Mouse (Mus musculus) lung, postnatal 0 days (tissue): ENCODE measurements at regions not wholly inside any gene's neighbourhood (a gene's known extent, or its start where the extent isn't known, plus 50 kb on each side); places are given as distances from the start of the nearest gene placed in this dataset.

Source experiments
- ATAC-seq: fragments of 200-750 bp; cut with Nextera tagmentation; 2 replicates; pipeline ENCODE4 v1.8.0; 2017; ENCODE audit warnings: moderate library complexity
- DNase-seq: peaks from one replicate; pipeline ENCODE4 v3.0.0-alpha.2; 2016; ENCODE audit warnings: low spot score
- H3K27ac ChIP-seq: fragments of 300-500 bp; sonication (generic); 2 replicates; pipeline ENCODE4 v1.5.1; 2014; ENCODE audit warnings: antibody characterized with exemption, mild to moderate bottlenecking, low read length, mixed read lengths
- H3K27me3 ChIP-seq: fragments of 300-500 bp; sonication (generic); replicated peaks from 2 replicates; pipeline ENCODE4 v1.6.1; 2014; ENCODE audit warnings: low read length, mixed read lengths; ENCODE audit not compliant: insufficient read depth
- H3K36me3 ChIP-seq: fragments of 300-500 bp; sonication (generic); 2 replicates; pipeline ENCODE4 v1.6.1; 2014; ENCODE audit warnings: low read length, mixed read lengths; ENCODE audit not compliant: insufficient read depth
- H3K4me1 ChIP-seq: fragments of 300-500 bp; sonication (generic); 2 replicates; pipeline ENCODE4 v1.6.1; 2014; ENCODE audit warnings: antibody characterized with exemption, low read depth, low read length, mixed read lengths; ENCODE audit not compliant: insufficient read depth
- H3K4me2 ChIP-seq: fragments of 300-500 bp; sonication (generic); replicated peaks from 2 replicates; pipeline ENCODE4 v1.6.1; 2014; ENCODE audit warnings: low read depth, mild to moderate bottlenecking, low read length, moderate library complexity, mixed read lengths
- H3K4me3 ChIP-seq: fragments of 300-500 bp; sonication (generic); 2 replicates; pipeline ENCODE4 v1.5.1; 2014; ENCODE audit warnings: low read depth, low read length
- H3K9ac ChIP-seq: fragments of 300-500 bp; sonication (generic); replicated peaks from 2 replicates; pipeline ENCODE4 v1.6.1; 2014; ENCODE audit warnings: low read depth, mild to moderate bottlenecking
- H3K9me3 ChIP-seq: fragments of 300-500 bp; sonication (generic); 2 replicates; pipeline ENCODE4 v1.6.1; 2016; ENCODE audit warnings: low read length, mixed read lengths
- CTCF ChIP-seq: IDR thresholded peaks from 2 replicates; pipeline ENCODE4 v1.5.1; 2016; ENCODE audit warnings: antibody characterized with exemption, mild to moderate bottlenecking
- EP300 ChIP-seq: IDR thresholded peaks from 2 replicates; pipeline ENCODE4 v1.6.1; 2016; ENCODE audit warnings: antibody characterized with exemption, mild to moderate bottlenecking, control low read depth
- WGBS: fragments of 180-500 bp; shearing (Covaris S2); extraction: QIAGEN DNeasy Blood & Tissue Kit; methylation state at CpG from one replicate; pipeline ENCODE4 v1.1.7; 2014; 5-methylcytosine and 5-hydroxymethylcytosine counted together

- no peaks in the 10 kb centered on the region for H3K36me3 ChIP-seq
- ATAC-seq (no peak), DNase-seq (no peak)
- no peak overlapping the region for H3K27ac ChIP-seq
- H3K4me1 ChIP-seq: no peaks in the 10 kb centered on the region
- 68% methylated on average over 5 of the region's 5 CpGs for WGBS
- no peak overlapping the region for H3K4me2 ChIP-seq
- TF ChIP-seq CTCF (no peak), EP300 (no peak)
- no peak overlapping the region for H3K9ac ChIP-seq
- H3K27me3 ChIP-seq: no peaks in the 10 kb centered on the region
- H3K9me3 ChIP-seq: no peaks in the 10 kb centered on the region
- no peak overlapping the region for H3K4me3 ChIP-seq
Observed at GRCm38 (mm10) chr12:13843423-13844080, 308.3 kb downstream of the Fam84a start.

- Histone ChIP-seq H3K27ac (no peak overlapping the region), H3K9me3 (no peaks in the 10 kb centered on the region), H3K9ac (no peak overlapping the region), H3K36me3 (no peaks in the 10 kb centered on the region), H3K4me3 (no peak overlapping the region), H3K4me2 (no peak overlapping the region), H3K4me1 (no peaks in the 10 kb centered on the region), H3K27me3 (no peaks in the 10 kb centered on the region)
- ATAC-seq (no peak), DNase-seq (no peak)
- WGBS: 64% methylated on average over 1 of the region's 1 CpGs
- TF ChIP-seq EP300 (no peak), CTCF (no peak)
Observed at GRCm38 (mm10) chr12:13841238-13841637, 310.6 kb downstream of the Fam84a start.

GRCm38 (mm10) chr12:13834723-13835122 lies 317.1 kb downstream of the Fam84a start:
- DNase-seq (no peak), ATAC-seq (no peak)
- no peaks in the 10 kb centered on the region for H3K27me3 ChIP-seq
- no peaks in the 10 kb centered on the region for H3K9me3 ChIP-seq
- TF ChIP-seq CTCF: no peak
- TF ChIP-seq EP300: no peak
- H3K36me3 ChIP-seq: no peaks in the 10 kb centered on the region
- no peak overlapping the region for H3K9ac ChIP-seq
- H3K27ac ChIP-seq: no peak overlapping the region
- WGBS: 77% methylated on average over 3 of the region's 3 CpGs
- no peak overlapping the region for H3K4me3 ChIP-seq
- H3K4me2 ChIP-seq: no peak overlapping the region
- no peaks in the 10 kb centered on the region for H3K4me1 ChIP-seq

GRCm38 (mm10) chr12:13825899-13826298 lies 326.0 kb downstream of the Fam84a start:
- TF ChIP-seq CTCF: no peak
- no peak for TF ChIP-seq EP300

GRCm38 (mm10) chr12:13815500-13815899 lies 336.4 kb downstream of the Fam84a start:
- Histone ChIP-seq H3K4me3 (no peak overlapping the region), H3K27ac (no peak overlapping the region), H3K36me3 (no peaks in the 10 kb centered on the region), H3K4me1 (no peaks in the 10 kb centered on the region), H3K4me2 (no peak overlapping the region), H3K9me3 (no peaks in the 10 kb centered on the region), H3K9ac (no peak overlapping the region), H3K27me3 (no peaks in the 10 kb centered on the region)
- ATAC-seq (no peak), DNase-seq (no peak)
- WGBS: 32% methylated on average over 2 of the region's 2 CpGs
- TF ChIP-seq CTCF: no peak
- no peak for TF ChIP-seq EP300

More at GRCm38 (mm10) chr12:13825899-13826298, 326.0 kb downstream of the Fam84a start:
- H3K9ac ChIP-seq: no peak overlapping the region
- no peaks in the 10 kb centered on the region for H3K9me3 ChIP-seq
- ATAC-seq (no peak), DNase-seq (no peak)
- H3K27ac ChIP-seq: no peak overlapping the region
- no peak overlapping the region for H3K4me3 ChIP-seq
- no peaks in the 10 kb centered on the region for H3K36me3 ChIP-seq
- H3K27me3 ChIP-seq: no peaks in the 10 kb centered on the region
- H3K4me2 ChIP-seq: no peak overlapping the region
- no peaks in the 10 kb centered on the region for H3K4me1 ChIP-seq

GRCm38 (mm10) chr12:13810155-13810515 lies 341.7 kb downstream of the Fam84a start:
- Histone ChIP-seq H3K4me2 (no peak overlapping the region), H3K27me3 (no peaks in the 10 kb centered on the region), H3K4me1 (no peaks in the 10 kb centered on the region), H3K36me3 (no peaks in the 10 kb centered on the region), H3K27ac (no peak overlapping the region), H3K9ac (no peak overlapping the region), H3K4me3 (no peak overlapping the region), H3K9me3 (no peaks in the 10 kb centered on the region)
- TF ChIP-seq CTCF (no peak), EP300 (no peak)
- no peak for DNase-seq
- no peak for ATAC-seq
- WGBS: 62% methylated on average over 2 of the region's 2 CpGs
